Mouse (Mus musculus) lung, postnatal 0 days (tissue): ENCODE results near the gene Phlpp1.

Source experiments
- CTCF ChIP-seq: IDR thresholded peaks from 2 replicates; pipeline ENCODE4 v1.5.1; 2016; ENCODE audit warnings: antibody characterized with exemption, mild to moderate bottlenecking
- EP300 ChIP-seq: IDR thresholded peaks from 2 replicates; pipeline ENCODE4 v1.6.1; 2016; ENCODE audit warnings: antibody characterized with exemption, mild to moderate bottlenecking, control low read depth

- TF ChIP-seq CTCF, result no peak
- no peak for TF ChIP-seq EP300
These were observed 262.0 kb downstream of the Phlpp1 start for GRCm38 (mm10) chr1:106433580-106433979.
